In the genomic region with DNA sequence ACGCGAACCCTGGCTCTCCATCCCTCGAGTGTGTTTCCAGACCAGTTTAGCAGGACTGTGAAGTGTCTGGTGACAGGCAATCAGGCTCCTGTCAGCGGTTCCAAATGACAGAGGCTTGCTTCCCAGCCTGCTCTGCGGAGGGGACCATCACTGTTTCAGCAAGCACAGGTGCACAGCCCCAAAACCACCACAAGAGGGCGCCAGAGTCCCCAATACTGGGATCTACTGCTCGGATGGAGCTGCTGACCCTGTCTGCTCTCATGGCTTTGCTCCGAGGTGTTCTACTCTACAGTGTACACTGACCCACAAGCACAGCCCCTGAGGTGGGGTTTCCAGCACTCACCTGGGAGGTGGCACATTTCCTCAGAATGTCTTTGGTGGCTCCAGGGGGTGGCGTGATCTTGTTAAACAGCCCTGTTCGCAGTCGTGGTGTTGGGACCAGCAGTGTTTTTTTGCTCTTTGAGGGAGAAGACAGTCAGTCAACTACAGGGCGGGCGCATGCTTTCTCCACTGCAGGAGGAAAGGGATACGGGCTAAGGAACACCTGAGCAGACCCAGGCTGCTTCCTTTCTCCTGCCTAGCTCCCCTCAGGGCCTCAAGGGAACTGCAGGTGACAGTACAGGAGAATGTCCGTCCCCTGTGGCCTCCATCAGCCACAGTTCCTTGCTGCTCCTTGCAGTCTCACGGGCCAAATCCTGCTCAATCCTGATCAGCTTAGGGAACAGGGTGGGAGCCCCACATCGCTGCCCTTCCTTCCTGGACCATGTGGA, we compare ENCODE assay signal across 7 mouse cellular contexts. TPM values are rescaled to one million over a fixed set of nuclear protein-coding genes. Genes with fewer than 3 reads are reported as not detected.
DNase-seq lines count a peak whose midpoint lies in the region; ATAC-seq and TF ChIP-seq lines count a peak whose summit lies in the region.

No protein-coding gene starts in this region.

- no peak overlapping the region for H3K4me2 ChIP-seq in heart, embryonic 13.5 days

- H3K27me3 ChIP-seq in MEL (ENCODE audit: control insufficient read depth in 1 of 2, insufficient read depth in 2 of 2, low read length in 2 of 2), result no peaks in the 10 kb centered on the region
- peaks cover 21% of the 10 kb centered on the region for H3K27me3 ChIP-seq in heart, embryonic 13.5 days (replicated peaks)

- 39% methylated on average over 17 of the region's 17 CpGs for WGBS in heart, embryonic 13.5 days
- 53% methylated on average over 17 of the region's 17 CpGs for WGBS in large intestine, adult 2 months

- no peak overlapping the region for H3K27ac ChIP-seq in MEL (ENCODE audit: control insufficient read depth, low read depth, low read length)
- no peak overlapping the region for H3K27ac ChIP-seq in bone marrow macrophage, adult 2 months (ENCODE audit: insufficient read depth, low read depth, low read length)
- no peak overlapping the region for H3K27ac ChIP-seq in heart, embryonic 13.5 days (replicated peaks)

- H3K9me3 ChIP-seq in MEL (replicated peaks; ENCODE audit: insufficient read depth, low read length), result no peaks in the 10 kb centered on the region
- H3K9me3 ChIP-seq in heart, embryonic 13.5 days, result no peaks in the 10 kb centered on the region

- no peak for TF ChIP-seq EP300 in MEL (IDR thresholded peaks at IDR 0.05; ENCODE audit: low read depth in 1 of 2, low read length in 2 of 2)

- no peak for TF ChIP-seq POLR2A in MEL (IDR thresholded peaks at IDR 0.05; ENCODE audit: control insufficient read depth in 1 of 2, insufficient read depth in 1 of 2, low read depth in 1 of 2, low read length in 2 of 2, poor library complexity in 1 of 2)
- TF ChIP-seq POLR2A in bone marrow macrophage, adult 2 months (IDR thresholded peaks at IDR 0.05; ENCODE audit: borderline replicate concordance, low read depth, low read length), result no peak

- H3K9ac ChIP-seq in MEL (ENCODE audit: control insufficient read depth, low read depth, low read length, poor library complexity, severe bottlenecking), result no peak overlapping the region
- no peak overlapping the region for H3K9ac ChIP-seq in heart, embryonic 13.5 days

- peaks cover 0 to 5% of the 10 kb centered on the region in 2 experiments; a peak in 1 of 4 replicates for H3K4me1 ChIP-seq in MEL (ENCODE audit: control insufficient read depth in 1 of 2, insufficient read depth in 2 of 2, low read length in 2 of 2)
- peaks cover 10% of the 10 kb centered on the region for H3K4me1 ChIP-seq in bone marrow macrophage, adult 2 months (ENCODE audit: control insufficient read depth, insufficient read depth, low read length)
- H3K4me1 ChIP-seq in heart, embryonic 13.5 days, result peaks cover 36% of the 10 kb centered on the region

- TF ChIP-seq RAD21 in MEL (IDR thresholded peaks at IDR 0.05; ENCODE audit: low read depth, low read length), result peak; percentile 73

- TF ChIP-seq CTCF in MEL (IDR thresholded peaks at IDR 0.05 in 2 of 3, conservative IDR thresholded peaks at IDR 0.05 in 1 of 3; ENCODE audit: control insufficient read depth in 1 of 3, insufficient read depth in 1 of 3, low read depth in 2 of 3, low read length in 3 of 3, poor library complexity in 1 of 3, severe bottlenecking in 1 of 3), result peak; percentile 94 to 98 (median 96)
- TF ChIP-seq CTCF in bone marrow macrophage, adult 2 months (IDR thresholded peaks at IDR 0.05; ENCODE audit: low read depth, low read length), result peak; percentile 93

- H3K4me3 ChIP-seq in MEL (ENCODE audit: control insufficient read depth in 1 of 2, insufficient read depth in 1 of 2, low read depth in 2 of 2, low read length in 2 of 2), result no peak overlapping the region
- no peak overlapping the region for H3K4me3 ChIP-seq in bone marrow macrophage, adult 2 months (ENCODE audit: insufficient read depth, low read length)
- no peak overlapping the region for H3K4me3 ChIP-seq in heart, embryonic 13.5 days

- ATAC-seq in erythroblast, adult 5-6 weeks (replicated peaks; ENCODE audit: low FRiP score, poor library complexity, severe bottlenecking), result peak; percentile 62
- ATAC-seq in heart, embryonic 13.5 days (ENCODE audit: extremely low read depth, insufficient number of reproducible peaks, low FRiP score, low TSS enrichment), result peak; percentile 22; the same call in 1 of the 2 replicates

- H3K36me3 ChIP-seq in MEL (ENCODE audit: control insufficient read depth in 1 of 2, insufficient read depth in 2 of 2, low read length in 2 of 2), result peaks cover 0 to 3% of the 10 kb centered on the region in 2 experiments; a peak in 1 of 4 replicates
- peaks cover 64% of the 10 kb centered on the region for H3K36me3 ChIP-seq in heart, embryonic 13.5 days

- peak; percentile 81 for DNase-seq in MEL (ENCODE audit: low read depth, low spot score)
- DNase-seq in large intestine, adult 2 months (ENCODE audit: low read depth, low spot score), result peak; percentile 43
- DNase-seq in lung, postnatal 10 days, result peak; percentile 88
- peak; percentile 50 for DNase-seq in right cerebral cortex, postnatal 25 days

- H3K79me2 ChIP-seq in MEL (ENCODE audit: control insufficient read depth, insufficient read depth, low read length, poor library complexity), result peaks cover 13% of the 10 kb centered on the region

TF ChIP-seq in MEL, 35 proteins besides CTCF, POLR2A, EP300 and RAD21:
- TF ChIP-seq CHD2 (IDR thresholded peaks at IDR 0.05; ENCODE audit: low read length) (no peak), ZC3H11A (IDR thresholded peaks at IDR 0.05; ENCODE audit: low read depth, low read length) (peak; percentile 48; the same call in 1 of the 2 replicates), POLR2AphosphoS2 (IDR thresholded peaks at IDR 0.05; ENCODE audit: low read length) (no peak), MYC (IDR thresholded peaks at IDR 0.05; ENCODE audit: low read depth, low read length) (no peak), SMC3 (IDR thresholded peaks at IDR 0.05; ENCODE audit: low read depth, low read length) (peak; percentile 76)
TF ChIP-seq in MEL: peak in this region for 2.

RNA-seq across cellular contexts. Expression of a gene that starts 4.0 kb away (rescaled TPM):
- 46.1 and 49.8 TPM in 2 replicates for total RNA-seq in MEL (2012; rRNA removed)
- 10 to 100 TPM in 1 of 2 experiments, not detected in 1; 62.6 TPM for polyA plus RNA-seq in MEL (2012; ENCODE audit: insufficient read depth in 1 of 2, insufficient read length in 2 of 2, low read depth in 1 of 2, low replicate concordance in 2 of 2, missing spikeins in 1 of 2)
- 15.6 and 21.0 TPM in 2 replicates for polyA plus RNA-seq in bone marrow macrophage, adult 2 months (2012; ENCODE audit: insufficient read depth, insufficient read length, missing spikeins)
- total RNA-seq in erythroblast, adult 5-6 weeks (2015; ENCODE audit: low replicate concordance), result 1.5 and 3.5 TPM in 2 replicates
- total RNA-seq in erythroblast, adult 5-6 weeks (2017; ENCODE audit: low replicate concordance), result 2.2 and 21.7 TPM in 2 replicates
- 35.3 and 42.8 TPM in 2 replicates for polyA plus RNA-seq in heart, embryonic 13.5 days (2015; fragmentation: Nextera tagmentation; extraction: Ambion mirVana)
- 39.6 and 44.1 TPM in 2 replicates for polyA plus RNA-seq in large intestine, adult 2 months (2012; rRNA removed)

RNA-seq across cellular contexts. Expression of a gene that starts 11.7 kb away (rescaled TPM):
- total RNA-seq in MEL (2012; rRNA removed), result 15.4 and 19.2 TPM in 2 replicates
- 10 to 100 TPM in 1 of 2 experiments, not detected in 1; 13.6 TPM for polyA plus RNA-seq in MEL (2012; ENCODE audit: insufficient read depth in 1 of 2, insufficient read length in 2 of 2, low read depth in 1 of 2, low replicate concordance in 2 of 2, missing spikeins in 1 of 2)
- polyA plus RNA-seq in bone marrow macrophage, adult 2 months (2012; ENCODE audit: insufficient read depth, insufficient read length, missing spikeins), result not detected in 2 replicates
- not detected in 2 replicates for total RNA-seq in erythroblast, adult 5-6 weeks (2015; ENCODE audit: low replicate concordance)
- total RNA-seq in erythroblast, adult 5-6 weeks (2017; ENCODE audit: low replicate concordance), result not detected in 2 replicates
- polyA plus RNA-seq in heart, embryonic 13.5 days (2015; fragmentation: Nextera tagmentation; extraction: Ambion mirVana), result 6.8 and 7.4 TPM in 2 replicates
- 0.16 TPM in 2 replicates for polyA plus RNA-seq in large intestine, adult 2 months (2012; rRNA removed)

RNA-seq across cellular contexts. Expression of a gene that starts 20.0 kb away (rescaled TPM):
- total RNA-seq in MEL (2012; rRNA removed), result not detected in 2 replicates
- polyA plus RNA-seq in MEL (2012; ENCODE audit: insufficient read depth in 1 of 2, insufficient read length in 2 of 2, low read depth in 1 of 2, low replicate concordance in 2 of 2, missing spikeins in 1 of 2), result not detected
- polyA plus RNA-seq in bone marrow macrophage, adult 2 months (2012; ENCODE audit: insufficient read depth, insufficient read length, missing spikeins), result not detected in 2 replicates
- total RNA-seq in erythroblast, adult 5-6 weeks (2015; ENCODE audit: low replicate concordance), result not detected in 2 replicates
- not detected in 2 replicates for total RNA-seq in erythroblast, adult 5-6 weeks (2017; ENCODE audit: low replicate concordance)
- 7.7 and 9.5 TPM in 2 replicates for polyA plus RNA-seq in heart, embryonic 13.5 days (2015; fragmentation: Nextera tagmentation; extraction: Ambion mirVana)
- 16.6 and 26.7 TPM in 2 replicates for polyA plus RNA-seq in large intestine, adult 2 months (2012; rRNA removed)

RNA-seq across cellular contexts. Expression of a gene that starts 23.5 kb away (rescaled TPM):
- 0.12 and 0.13 TPM in 2 replicates for total RNA-seq in MEL (2012; rRNA removed)
- polyA plus RNA-seq in MEL (2012; ENCODE audit: insufficient read depth in 1 of 2, insufficient read length in 2 of 2, low read depth in 1 of 2, low replicate concordance in 2 of 2, missing spikeins in 1 of 2), result under 1 TPM in 1 of 2 experiments, not detected in 1; 0.07 TPM
- not detected in 2 replicates for polyA plus RNA-seq in bone marrow macrophage, adult 2 months (2012; ENCODE audit: insufficient read depth, insufficient read length, missing spikeins)
- not detected in 2 replicates for total RNA-seq in erythroblast, adult 5-6 weeks (2015; ENCODE audit: low replicate concordance)
- total RNA-seq in erythroblast, adult 5-6 weeks (2017; ENCODE audit: low replicate concordance), result not detected in 2 replicates
- 0.52 and 0.64 TPM in 2 replicates for polyA plus RNA-seq in heart, embryonic 13.5 days (2015; fragmentation: Nextera tagmentation; extraction: Ambion mirVana)
- polyA plus RNA-seq in large intestine, adult 2 months (2012; rRNA removed), result 1.4 and 2.7 TPM in 2 replicates
